Mouse (Mus musculus) layer of hippocampus, adult 18-20 months (tissue): ENCODE measurements at regions not wholly inside any gene's neighbourhood (a gene's known extent, or its start where the extent isn't known, plus 50 kb on each side); places are given as distances from the start of the nearest gene placed in this dataset.
A peak's percentile ranks its signal among the peaks of the same experiment; 100 is the strongest.

Experiments
- DNase-seq, 2 experiments: peaks; one replicate each; pipeline ENCODE4 v3.0.0; 2022; ENCODE audit warnings: low spot score in 2 of 2

DNA sequence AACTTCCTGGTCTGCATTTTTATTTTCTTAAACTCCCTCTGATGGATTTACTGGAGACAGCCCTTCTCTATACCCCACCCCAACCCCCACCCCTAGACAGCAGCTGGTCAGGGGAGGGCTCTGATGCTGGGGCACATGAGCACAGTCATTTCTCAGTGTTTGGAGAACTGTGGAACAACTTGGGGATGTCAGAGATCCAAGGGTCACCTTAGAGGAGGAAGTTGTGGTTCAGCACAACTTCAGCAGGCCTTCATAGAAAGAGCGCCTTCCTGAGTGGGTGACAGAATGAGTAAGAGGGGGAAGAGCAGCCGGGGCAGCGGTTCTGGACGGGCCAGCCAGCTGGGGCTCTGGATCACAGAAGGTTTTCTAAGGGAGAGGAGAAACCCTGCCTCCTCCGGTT lies 298.2 kb upstream of the Stt3b start:
- DNase-seq, result no peak

DNA sequence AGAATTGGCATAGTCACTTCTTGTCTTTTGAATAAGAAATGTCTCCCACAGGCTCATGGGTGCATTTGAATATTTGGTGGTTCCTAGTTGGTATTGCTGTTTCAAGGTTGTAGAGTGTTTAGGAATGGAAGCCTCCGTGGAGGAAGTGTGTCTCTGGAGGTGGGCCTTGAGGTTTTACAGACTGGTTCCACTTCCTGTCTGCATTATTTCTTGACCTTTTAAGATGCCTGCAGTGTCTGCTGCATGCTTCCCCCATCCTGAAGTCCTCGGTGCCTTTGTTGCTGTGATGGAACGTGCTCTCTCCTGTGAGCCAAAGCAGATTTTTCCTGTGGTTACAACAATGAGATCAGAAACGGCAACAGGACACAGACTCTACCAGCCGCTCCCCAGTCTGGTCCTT lies 299.4 kb upstream of the Gadl1 start:
- DNase-seq, result no peak

DNA sequence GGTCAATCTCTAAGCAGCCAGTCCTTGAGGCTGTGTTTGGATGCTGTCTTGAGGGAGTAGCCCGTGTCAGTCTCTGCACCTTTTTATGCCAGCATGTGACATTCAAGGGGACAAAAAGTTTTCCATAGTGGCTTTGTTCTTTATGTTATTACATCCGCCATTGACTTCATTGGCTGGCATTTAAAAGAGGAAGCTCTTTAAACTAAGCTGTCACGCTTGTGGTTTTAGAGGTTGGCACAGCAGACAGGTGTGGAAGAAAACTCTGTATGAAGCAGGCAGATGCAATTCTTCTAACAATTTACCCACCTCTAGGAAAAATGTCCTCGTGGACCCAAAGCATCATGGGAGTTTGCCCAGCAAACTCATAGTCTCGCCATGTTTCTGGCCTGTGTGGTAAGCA lies 297.5 kb upstream of the Gadl1 start:
- no peak for DNase-seq

DNA sequence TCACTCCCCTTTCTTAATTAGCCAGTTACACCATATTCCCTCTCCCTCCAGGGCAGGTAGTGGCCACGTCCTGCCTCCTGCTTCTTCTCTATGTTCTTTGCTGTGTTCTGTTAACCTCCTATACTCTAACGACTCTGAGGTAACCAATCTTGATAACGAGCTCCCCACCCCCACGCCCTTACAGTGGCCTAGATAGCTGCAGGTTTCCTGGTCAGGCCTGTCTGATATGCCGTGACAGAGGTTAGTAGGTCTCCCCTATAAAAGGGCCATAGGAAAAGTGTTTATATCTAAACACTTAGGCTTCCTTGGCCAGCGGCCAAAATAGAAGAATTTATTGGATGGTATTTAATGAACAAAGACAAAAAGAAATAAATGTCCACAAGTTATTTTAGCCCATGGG lies 296.3 kb upstream of the Gadl1 start:
- no peak for DNase-seq

DNA sequence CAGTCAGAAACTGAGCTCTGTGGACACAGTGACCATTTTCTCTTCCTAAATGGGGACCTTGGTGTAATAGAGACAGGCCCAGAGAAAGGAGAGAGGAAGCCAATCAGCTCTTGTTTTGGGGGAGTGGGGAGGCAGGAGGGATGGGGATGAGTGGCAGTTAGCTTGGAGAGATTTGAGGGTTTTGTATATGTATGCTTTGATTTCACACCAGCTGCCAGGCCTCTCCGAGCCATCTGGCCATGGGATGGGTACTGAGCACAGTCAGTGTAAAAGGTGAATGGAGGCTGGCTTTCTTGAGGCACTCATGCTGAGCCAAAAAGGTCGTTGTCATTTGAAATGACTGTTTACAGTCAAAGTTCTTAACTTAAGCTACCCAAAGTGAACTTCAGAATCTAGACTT lies 295.2 kb upstream of the Gadl1 start:
- DNase-seq, result peak in 1 of 2 experiments; percentile 23

DNA sequence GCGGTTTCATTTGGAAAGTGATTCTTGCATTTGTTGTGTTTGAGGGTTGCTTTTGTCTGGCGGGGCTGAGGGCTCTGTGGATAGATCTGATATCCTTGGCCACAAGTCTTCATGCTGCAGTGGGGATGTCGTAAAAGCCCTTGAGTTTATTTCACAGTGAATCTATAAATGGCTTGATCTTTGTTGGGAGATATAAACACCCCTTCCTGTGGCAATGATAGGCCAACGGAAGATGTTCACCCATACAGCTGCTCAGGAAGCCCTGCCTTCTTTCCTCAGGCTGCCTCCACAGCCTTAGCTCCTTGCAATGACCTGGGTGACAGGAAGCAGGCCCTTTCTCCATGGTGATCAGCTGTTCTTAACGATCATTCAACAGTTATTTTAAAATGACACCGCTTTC lies 291.3 kb upstream of the Gadl1 start:
- DNase-seq, result no peak

DNA sequence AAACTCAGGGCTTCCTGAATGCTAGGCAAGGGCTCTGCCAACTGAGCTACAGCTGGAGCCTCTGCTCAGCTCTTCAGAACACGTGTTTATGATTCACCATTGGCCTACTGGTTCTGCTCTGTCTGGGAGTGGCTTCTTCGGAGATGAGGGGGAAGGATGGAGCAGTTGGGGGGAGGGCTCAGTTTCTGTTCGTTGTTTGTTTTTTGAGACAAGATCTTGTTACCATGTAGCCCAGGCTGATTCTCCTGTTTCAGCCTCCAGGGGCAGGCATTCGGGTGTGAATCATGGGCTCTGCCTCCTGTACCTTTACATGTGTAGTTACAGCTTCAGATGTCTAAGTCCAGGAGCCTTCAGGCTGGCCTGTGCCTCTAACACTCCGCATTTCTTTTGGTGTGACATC lies 285.3 kb upstream of the Gadl1 start:
- DNase-seq, result no peak

DNA sequence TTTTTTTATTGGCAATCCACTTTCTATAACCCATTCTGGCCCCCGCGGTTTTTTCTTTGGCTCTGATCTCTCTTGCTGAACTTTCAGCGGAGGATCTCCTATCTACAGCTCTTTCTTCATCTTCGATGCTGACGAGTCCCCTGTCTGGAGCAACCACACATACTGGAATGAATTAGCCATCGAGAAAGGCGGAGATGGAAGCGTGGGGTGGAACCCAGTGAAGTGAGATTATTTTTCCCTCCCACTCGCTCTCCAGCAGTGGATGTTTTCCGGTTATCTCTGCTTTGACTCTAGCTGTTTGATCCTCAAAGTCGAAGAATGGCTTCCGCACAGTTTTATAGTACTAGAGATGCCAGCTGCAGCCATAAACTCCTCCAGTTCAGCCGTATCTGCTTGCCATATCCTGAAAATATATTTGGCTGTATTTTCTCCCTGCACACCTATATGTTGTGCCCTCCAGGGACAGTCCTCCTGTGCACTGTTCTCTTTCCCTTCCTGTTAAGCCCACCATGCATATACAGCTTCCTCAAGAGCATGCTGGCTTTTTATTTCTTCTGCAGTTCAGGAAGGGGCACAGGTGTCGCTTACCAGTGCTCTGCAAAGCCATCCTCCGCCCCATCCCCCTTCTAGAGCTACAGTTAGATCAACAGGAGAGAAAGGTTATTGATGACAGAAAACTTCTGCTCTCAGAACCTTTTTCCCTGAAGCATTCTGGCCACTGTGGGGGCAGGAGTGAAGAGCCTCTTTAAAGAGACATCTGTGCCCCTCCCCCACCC lies 284.3 kb upstream of the Gadl1 start:
- no peak for DNase-seq

DNA sequence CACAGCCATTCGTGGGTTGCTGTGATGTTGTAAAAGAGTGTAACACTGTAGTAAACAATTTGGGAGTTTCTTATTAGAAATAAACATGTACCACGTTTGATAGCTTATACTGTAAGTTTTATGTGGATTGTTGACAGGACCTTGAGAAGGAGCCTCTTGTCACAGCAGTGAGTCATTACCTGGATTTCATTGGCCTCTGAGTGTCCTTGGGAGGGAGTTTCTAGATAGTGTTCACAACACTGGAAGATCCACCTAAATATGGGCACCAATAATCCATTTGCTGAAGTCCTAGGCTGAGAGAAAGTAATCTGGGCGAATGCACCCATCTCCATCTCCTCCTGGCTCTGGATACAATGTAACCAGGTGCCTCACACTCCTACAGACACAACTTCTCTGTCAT lies 281.7 kb upstream of the Gadl1 start:
- DNase-seq, result no peak

DNA sequence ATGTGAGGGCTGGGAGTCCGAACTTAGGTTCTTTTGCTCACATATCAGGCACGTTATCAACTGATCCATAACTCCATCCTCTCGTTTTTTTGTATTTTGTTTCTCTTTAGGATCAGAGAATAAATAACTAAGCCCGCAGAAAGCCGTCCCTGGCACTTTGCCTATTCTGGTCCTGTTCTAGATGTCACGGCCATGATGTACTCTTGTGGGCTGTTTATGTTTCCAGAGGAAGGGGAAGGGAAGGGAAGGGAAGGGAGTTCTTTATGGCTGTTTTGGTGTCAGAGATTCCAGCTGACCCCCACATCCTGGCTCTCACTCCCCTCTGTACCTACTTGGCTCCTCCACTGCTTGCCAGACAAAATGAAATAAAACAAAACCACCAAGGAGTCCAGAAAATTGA lies 272.1 kb upstream of the Gadl1 start:
- DNase-seq, result no peak

DNA sequence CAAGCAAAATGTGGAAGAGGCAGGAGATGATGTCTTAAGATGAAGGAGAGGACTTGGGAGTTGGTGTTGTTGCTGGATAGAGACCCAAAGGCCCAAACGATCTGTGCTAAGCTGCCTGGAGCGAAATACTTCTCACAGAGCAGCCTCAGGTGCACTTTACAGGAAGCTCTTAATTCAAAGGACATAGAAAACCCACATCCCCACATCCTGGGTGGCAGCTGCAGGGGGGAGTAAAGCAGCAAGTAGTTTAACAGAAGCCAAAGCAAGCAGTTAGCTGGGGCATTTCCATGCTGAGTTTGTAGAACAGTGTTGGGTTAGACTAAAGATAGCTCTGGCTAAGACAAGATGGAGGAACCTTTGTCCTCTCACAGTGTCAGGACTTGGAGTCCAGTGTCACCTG lies 268.5 kb upstream of the Gadl1 start:
- no peak for DNase-seq

DNA sequence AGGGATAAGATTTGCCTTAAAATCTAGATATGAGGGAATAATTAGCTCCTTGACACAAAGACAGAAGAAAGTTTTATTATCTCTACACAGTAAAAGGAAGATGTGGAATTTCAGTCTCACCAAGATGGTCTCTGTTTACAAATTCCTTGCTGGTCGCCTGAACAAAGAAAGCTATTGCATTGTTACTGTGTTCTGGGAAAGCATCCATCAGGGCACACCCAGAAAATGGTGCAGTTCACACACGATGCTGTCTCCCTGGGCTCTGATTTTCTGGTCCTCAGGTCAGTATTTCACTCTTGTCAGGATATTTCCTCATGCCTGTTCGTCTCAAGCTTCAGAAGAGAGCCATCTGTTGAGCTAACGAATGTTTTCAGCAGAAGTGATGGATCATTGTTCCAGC lies 267.2 kb upstream of the Gadl1 start:
- DNase-seq, result no peak

DNA sequence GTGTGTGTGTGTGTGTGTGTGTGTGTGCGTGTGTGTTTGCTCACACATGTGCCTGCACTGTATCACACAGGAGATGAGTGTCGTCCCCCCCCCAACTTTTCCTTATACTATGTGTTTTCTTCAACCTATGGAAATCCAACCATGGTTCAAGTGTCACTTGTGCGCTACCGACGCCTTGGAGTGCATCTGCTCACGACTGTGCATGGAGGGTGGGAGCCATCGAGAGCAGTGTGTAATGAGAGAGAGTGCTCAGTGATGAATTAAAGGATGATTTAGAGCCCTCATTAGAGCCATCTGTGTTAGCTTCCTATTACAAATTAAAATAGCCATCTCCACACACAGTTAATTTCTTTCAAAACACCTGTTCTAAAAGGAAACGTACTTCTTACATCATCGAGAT lies 264.3 kb upstream of the Gadl1 start:
- no peak for DNase-seq

DNA sequence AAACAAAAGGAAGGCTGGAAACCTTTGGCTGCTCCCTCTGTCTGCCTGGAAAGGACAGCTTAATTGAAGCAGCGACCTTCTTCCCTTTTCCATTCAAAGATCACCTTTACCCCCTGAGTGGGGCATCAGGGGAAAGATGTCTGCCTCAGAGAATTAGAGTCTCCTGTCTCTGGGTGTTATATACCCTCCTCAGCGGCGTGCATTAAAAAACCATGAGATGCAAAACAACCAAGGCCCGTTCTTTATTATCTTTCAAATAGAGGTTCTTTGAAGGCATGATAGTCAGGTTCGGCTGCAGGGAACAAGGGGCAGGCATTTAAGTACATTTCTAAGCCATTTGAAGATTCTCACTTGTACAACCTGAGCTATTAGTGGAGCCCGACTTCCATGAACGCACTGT lies 263.0 kb upstream of the Gadl1 start:
- no peak for DNase-seq

DNA sequence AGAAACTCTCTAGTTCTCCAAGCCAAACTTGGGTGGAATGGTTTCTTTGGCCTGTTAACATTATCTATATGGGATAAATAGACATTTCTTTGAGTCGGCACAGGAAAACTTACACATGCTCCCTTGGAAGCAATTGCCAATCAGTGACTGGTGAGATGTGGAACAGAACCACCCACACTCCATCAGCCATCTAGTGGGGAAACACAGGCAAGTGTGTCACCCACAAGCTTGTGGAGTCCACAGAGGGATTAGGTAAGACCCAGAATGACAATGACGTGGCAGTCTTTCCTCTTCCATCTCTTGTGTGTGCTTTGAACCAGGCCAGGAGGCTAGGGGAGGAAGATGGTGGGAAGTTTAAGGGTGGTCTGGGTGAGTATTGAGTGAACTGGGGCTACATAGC lies 257.5 kb upstream of the Gadl1 start:
- DNase-seq, result peak; percentile 72 to 80

DNA sequence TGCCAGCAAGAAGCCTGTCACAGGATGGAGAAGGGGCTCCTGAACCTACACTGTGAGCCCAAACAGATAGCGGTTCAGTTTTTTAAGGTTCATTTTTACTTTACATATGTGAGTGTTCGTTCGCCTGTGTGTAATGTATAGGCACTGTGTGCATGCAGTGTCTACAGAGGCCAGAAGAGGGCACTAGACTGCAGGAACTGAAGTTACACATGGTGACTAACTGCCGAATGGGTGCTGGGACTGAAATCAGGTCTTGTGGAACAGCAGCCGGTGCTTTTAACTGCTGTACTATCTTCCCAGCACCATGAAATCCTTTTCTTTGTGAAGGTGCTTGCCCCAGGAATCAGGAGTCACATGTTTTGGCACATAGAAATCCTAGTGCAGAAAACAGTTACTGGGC lies 256.1 kb upstream of the Gadl1 start:
- no peak for DNase-seq

DNA sequence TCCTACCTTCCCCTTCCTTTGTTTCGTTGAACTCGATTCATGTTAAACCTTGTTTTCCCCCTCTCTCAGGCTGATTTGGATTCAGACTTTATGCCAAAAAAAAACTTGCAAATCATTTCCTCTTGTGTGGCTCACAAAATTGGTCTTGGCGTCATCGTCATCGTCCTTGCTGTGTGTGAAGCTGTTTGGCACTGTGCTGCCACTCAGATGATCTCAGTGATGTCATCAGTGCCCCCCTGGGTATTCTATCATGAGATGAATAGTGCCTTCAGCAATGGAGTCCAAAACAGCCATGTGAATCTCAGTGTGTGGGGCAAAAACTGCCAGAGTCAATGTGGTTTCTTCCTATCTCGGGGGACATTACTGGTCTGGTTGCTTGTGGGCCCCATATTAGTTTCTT lies 254.3 kb upstream of the Gadl1 start:
- no peak for DNase-seq

DNA sequence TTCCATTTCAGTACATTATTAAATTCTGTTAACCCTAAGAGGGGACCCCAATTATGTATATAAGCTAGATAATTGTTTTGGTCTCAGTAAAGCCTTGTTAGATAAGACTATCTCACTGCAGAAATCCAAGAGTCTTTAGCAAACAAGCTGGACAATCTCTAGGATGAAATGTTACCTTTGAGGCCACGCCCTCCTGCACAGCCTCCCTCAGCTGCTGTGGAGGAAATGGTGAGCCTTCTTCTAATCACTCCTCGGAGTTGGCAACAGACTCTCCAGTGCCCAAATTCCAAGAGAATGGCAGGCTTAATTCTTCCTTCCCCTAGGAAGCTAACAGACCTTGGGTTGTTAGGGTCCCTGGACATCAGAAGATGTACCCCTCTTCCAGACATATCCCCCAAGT lies 252.7 kb upstream of the Gadl1 start:
- no peak for DNase-seq

DNA sequence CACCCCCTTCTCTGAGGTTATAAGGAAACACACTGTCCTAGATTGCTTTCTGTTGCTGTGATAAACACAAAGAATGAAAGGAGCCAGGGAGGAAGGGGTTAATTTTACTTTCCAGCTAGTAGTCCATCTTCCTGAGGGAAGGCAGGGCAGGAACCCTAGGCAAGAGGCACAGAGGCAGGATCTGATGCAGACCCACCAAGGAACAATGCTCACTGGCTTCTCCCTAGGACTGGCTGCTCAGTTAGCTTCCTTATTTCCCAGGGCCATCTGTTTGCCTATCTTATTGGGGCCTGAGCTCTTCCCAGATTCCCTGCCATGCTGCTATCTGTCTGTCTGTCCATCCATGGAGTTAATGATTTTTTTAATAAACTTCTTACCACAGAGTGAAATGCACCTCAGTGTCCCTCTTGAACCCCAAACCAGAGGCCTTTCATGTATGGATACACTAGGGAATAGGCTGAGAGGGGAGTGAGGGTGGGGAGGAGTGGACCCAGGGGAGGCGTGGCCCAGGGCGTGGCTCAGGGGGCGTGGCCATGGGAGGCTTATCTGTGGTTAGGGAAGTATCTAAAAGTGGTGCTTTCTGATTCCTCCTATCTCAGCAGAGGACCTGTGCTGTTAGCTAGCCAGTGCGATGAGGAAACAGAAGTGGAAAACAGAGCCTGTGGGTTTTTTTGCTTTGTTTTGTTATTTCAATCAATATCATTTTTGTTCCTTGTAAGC lies 252.1 kb upstream of the Gadl1 start:
- DNase-seq, result no peak

DNA sequence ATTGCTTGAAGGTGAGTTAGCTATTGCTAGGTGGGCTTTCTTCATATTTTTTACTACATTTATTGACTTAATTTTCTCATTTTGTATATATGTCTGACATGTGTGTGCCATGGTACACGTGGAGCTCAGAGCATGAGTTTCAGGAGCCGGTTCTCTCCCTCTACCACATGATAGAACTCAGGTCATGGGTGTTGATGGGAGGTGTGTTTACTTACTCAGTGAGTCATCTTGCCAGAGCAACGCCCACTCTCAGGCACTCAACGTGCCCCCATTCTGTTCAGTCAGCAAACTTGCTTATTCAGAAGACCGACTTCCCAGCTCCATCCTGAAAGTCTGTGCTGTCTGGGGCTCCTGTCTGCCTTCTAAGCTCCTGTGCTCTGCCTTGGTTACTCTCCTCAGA lies 250.8 kb upstream of the Gadl1 start:
- no peak for DNase-seq

DNA sequence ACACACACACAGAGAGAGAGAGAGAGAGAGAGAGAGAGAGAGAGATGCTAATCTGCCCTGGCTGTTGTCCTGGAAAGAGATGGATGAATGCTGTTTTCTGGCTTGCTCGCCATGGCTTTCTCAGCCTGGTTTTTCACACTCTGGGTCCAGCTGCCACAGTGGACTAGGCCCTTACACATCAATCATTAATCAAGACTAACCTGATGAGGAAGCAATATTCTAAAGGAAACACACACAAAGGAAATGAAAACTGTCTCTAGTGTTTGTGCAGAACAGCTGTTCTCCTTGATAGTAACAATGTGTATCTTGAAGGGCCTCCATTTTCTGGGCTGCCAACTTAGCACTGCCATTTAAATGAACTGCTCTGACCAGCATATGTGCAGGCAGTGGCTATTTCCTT lies 248.9 kb upstream of the Gadl1 start:
- no peak for DNase-seq

DNA sequence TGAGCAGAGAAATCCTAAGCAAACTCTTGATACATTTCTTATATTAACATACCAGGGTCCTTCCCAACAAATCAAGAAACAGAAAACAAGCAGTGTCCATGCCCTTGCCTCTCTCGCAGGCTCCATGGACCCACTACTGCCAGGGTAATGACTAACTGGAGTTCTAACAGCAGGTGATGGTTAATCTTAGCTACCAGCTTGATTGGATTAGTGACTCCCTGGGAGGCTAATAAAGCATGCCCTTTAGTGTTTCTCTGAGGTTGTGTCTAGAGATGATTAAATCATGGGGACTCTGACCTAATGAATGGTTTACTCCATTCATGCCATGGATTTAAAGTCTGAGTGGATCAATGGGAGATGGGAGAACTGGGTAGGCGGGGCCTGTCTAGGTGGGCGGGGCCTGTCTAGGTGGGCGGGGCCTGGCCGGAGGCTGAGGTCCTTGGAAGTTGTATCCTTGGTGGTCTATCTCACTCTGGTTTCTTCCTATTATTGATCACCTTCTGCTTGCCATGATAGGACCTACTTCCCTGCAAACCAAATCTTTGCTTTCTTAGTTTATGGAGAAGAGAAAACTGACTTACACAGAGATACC lies 247.3 kb upstream of the Gadl1 start:
- no peak for DNase-seq
